Mouse (Mus musculus): Measurements from ENCODE around the gene Gas7.

Gene Gas7

DNA sequence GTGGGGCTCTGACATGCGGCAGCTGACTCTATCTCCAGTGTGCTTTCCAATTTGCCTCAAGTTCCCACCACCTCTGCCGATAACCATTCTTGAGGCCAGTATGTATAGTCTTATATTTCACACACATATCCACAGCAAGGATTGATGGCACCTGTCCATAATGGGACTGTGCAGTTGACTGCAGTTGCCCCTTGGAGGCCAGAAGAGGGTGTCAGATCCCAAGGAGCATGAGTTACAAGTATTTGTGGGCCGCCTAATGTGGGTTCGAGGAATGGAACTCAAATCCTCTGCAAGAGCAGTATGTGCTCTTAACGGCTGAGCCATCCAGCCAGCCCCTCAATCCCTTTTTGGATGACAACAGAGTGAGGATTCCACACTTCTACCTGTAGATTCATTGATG, 119.1 kb downstream of the Gas7 start:
- DNase-seq (ENCODE audit: low read depth), result no peak

DNA sequence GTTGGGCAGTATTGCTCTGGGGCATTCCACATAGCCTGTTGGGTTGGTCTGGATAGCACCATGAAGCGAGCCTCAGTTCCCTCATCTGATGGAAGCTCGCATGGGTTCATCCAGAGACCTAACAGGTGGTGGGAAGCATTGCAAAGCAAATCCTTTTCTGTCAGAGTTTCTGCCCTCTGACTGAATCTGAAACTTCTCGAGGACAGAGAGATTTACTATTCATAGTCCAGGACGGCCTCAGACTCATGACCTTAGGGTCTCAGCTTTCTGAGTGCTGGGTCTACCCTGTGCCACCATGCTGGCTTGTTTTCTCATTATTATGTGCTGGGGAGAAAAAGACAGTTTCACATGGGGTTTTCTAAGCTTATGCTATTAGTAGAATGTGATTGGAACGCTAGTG, 122.2 kb downstream of the Gas7 start:
- DNase-seq (ENCODE audit: low read depth), result no peak

DNA sequence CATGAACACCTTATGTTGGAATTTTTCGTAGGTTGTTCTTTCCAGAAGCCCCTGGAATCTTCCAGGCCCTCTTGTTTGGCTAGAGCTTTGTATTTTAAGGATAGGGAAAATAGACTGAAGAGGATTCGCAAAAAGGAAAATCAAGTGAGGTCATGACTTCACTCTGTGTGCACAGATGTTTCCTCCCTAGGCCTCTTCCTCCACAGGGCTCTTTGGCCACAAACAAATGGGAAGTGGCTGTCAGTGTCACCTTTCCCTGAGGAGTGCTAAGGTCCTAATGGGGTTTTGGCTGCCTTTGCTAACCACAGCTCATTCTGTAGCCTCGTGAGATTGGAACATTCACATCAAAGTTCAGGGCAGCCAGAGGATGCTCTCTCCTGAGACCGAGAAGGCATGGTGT, 122.8 kb downstream of the Gas7 start:
- DNase-seq (ENCODE audit: low read depth), result no peak

- DNase-seq (ENCODE audit: low read depth), result no peak
These were observed 123.9 kb downstream of the Gas7 start for GRCm38 (mm10) chr11:67579136-67579535.

- DNase-seq (ENCODE audit: low read depth), result no peak
These were observed 126.3 kb downstream of the Gas7 start for GRCm38 (mm10) chr11:67581549-67581948.

DNA sequence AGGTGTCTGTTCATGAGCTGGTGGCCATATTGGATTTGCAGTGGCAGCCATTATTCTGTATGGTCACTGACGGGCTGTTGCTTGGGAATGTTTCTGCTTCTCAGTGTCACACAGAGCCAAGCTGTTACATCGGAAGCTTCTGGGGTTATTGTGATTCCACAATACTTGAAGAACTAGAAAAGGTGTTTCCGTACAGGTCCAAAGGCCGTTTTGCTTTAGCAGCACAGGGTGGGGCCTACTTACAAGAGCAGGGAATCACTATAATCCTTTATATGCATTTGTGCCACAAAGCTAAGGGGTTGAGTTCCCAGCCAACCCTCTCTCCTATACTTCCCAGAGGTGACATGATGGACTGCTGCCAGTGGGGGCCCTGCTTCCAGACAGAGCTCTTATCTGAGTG, 127.3 kb downstream of the Gas7 start:
- DNase-seq (ENCODE audit: low read depth), result no peak

DNA sequence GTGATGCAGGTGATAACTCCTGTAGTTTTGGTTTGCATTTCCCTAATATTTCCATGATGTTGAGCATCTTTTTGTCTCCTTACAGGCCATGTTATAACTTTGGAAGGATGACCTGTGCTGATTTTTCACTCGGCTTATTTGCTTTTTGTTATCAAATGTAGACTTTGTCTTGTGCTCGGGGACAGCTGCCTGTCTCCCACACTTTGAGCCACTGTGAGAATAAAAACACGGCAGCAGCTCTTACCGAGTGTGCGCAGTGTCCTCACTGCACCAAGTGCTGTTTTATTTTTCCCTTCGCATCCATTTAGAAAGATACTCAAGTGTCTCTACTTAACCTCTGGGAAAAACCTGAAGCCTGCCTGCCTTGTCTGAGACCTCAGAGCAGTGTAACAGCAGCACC, 129.8 kb downstream of the Gas7 start:
- no peak for DNase-seq (ENCODE audit: low read depth)

GRCm38 (mm10) chr11:67585629-67586028, 130.4 kb downstream of the Gas7 start:
- no peak for DNase-seq (ENCODE audit: low read depth)

DNA sequence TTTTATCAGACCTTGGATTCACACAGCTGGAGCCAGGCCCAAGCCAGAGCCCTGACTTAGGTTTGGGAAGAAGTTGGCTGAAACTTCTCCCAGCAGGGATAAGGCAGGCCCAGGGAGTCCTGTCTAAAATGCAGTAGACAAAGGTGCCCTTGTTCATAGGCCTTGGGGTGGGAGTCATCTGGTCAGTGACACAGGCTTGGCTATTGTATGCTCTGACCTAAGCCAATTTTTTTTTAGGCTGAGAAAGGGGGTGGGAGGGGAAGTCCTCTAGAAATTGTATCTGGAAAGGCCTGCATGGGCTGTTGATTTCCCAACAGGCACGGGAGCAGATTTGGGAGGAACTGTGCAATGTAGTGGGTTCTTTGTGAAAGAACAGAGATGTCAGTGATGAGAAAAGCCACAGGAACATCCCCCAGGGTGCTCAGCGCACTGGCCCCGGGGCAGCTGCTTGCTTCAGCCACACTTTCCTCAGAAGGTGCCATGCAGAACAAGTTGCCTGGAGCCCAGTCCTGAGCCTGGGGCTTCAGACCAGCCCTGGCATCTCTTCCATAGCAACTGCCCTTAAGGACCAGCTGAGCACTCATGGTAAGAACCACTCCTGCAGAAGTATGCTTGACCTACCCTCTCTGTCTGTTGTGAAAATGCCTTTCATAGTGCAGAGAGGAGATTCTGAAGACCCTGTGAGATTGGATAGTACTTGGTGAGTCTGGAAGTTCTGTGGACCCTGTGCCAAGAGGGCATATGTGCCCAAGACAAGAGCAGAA, 131.2 kb downstream of the Gas7 start:
- no peak for DNase-seq (ENCODE audit: low read depth)

- no peak for DNase-seq (ENCODE audit: low read depth)
These were observed 133.1 kb downstream of the Gas7 start for GRCm38 (mm10) chr11:67588196-67588827.

GRCm38 (mm10) chr11:67588828-67589314, 133.6 kb downstream of the Gas7 start:
- no peak for DNase-seq (ENCODE audit: low read depth)

DNA sequence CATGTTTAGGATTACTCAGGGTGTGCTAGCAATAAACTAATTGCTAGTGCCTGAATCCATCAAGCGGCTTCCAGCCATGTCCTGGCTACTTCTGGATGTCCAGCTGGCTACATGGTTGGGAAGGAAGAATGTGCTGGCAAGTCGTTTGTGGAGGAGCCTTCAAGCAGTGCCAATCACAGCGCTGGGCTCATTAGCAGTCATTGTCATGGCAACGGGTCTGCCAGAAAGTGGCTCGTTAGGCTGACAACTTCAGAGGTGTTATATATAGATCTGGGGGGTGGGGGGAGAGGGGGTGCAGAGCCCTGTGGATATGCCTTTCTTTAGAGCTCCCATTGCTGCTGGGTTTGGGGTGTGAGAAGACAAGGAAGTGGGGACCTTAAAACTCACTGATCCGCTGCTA, 141.0 kb downstream of the Gas7 start:
- no peak for DNase-seq (ENCODE audit: low read depth)

GRCm38 (mm10) chr11:67596856-67597255, 141.6 kb downstream of the Gas7 start:
- DNase-seq (ENCODE audit: low read depth), result no peak

GRCm38 (mm10) chr11:67597388-67597787, 142.2 kb downstream of the Gas7 start:
- DNase-seq (ENCODE audit: low read depth), result no peak

GRCm38 (mm10) chr11:67599141-67599540, 143.9 kb downstream of the Gas7 start:
- DNase-seq (ENCODE audit: low read depth), result no peak

DNA sequence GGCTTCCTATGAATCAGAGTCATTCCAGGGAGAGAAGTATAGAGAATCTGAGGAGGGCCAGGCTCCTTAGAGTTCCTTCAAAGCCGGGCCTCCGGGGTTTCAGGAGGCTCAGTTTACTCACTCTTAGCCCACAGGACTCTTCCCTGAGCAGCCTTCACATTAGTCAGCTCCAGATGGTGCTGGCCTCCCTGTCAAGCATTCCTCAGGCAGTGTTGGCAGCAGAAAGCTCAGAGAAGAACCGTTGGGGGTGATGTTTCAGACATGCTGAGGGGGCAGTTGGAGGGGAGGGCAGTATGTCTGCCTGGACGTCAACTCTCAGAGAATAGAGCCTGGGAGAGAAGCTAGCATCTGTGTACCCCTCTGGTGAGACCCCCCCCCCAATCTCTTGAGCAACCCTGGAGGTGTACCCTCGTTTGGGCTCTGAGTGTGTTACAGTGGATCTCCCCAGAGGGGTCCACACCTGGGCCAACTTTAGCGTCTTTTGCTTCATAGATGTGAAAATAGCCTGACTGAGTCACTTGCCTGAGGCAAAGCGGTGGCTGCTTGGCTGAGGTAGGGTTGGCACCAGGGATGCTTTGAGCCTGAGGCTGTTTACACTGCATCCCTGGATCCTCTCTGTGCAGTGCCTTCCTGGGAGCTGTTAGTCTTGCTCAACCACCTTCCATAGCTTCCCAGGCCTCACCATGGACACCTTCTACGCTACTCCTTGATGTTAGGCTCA, 145.6 kb downstream of the Gas7 start:
- no peak for DNase-seq (ENCODE audit: low read depth)

DNA sequence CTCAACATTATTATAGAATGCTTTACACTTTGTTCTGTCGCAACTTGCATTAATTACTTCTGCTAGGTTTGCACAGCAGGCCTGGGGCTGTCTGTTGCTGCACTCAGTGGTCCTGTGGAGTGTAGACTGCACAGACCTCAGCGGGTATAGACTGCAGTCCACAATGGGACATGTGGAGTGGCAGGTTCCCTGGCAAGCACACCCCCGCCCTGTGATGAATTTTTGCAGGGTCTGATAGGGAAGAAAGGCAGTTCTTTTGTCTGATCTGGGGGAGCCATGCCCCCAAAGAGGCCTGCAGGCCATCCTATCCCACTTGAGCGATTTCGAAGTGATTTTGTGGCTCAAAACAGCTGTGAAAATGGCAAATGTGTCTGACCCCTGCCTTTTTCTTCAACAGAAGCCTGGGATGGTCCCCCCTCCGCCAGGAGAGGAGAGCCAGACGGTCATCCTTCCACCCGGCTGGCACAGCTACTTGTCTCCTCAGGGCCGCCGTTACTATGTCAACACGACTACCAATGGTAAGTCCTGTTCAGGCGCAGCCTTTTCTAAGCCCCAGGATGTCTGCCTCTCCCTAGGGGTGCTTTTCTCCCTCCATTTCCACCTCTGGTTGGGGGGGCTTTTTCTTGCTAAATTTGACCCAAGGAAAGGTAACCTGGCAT, 147.6 kb downstream of the Gas7 start:
- no peak for DNase-seq (ENCODE audit: low read depth)

- no peak for DNase-seq (ENCODE audit: low read depth)
These were observed 149.2 kb downstream of the Gas7 start for GRCm38 (mm10) chr11:67604481-67604880.

DNA sequence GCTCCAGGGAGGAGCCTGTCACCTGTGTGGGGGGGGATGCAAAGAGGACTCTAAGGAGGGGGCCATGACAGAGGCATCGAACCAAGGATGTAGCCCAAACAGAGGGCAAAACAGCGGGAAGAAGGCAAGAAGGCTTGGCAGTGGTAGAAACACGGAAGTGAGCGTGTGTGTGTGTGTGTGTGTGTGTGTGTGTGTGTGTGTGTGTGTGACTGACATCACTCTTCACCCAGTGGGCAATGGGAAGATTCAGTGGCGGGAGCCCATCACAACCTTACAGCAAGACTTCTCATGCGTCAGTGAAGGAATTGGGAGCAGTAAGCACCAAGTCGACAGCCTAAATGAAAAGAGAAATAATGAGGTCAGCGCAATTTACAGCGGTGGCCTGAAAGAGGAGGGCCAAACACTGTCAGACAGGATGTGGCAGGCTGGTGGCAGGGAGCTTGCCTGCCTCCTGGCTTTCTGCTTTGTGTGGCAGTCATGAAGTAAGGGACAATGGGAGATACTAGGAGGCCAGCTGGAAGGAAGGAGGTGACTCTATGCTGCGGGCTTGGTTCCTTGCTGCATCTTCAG, 153.0 kb downstream of the Gas7 start:
- DNase-seq (ENCODE audit: low read depth), result no peak

DNA sequence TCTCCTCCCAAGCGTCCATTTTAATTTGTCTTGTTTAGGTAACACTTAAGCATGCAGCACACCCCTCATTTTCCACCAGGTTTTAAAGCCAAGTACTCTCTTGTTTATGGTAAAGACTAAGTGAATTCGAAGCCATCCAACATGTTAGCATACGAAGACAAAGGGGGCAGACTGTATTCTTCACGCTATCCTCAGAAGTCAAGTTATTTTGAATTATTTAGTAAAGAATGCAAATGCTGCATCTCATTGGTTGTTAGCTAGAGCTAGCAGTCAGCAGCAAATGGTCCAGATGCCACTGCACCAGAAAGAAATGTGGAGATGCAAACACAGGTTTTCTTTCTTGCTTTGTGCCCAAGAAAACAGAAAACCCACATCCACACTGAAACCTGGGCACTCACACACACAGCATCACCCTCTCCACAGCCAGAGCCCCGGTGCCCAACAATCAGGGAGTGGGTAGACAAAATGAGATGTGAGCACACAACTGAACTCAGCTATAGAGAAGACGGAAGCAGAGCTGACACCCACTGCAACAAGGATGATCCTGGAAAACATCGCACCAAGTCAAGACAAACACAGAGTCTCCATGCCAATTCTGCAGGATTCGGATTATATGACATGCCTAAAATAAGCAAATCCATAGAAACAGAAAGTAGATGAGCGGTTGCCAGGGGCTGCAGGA, 157.1 kb downstream of the Gas7 start:
- no peak for DNase-seq (ENCODE audit: low read depth)

DNA sequence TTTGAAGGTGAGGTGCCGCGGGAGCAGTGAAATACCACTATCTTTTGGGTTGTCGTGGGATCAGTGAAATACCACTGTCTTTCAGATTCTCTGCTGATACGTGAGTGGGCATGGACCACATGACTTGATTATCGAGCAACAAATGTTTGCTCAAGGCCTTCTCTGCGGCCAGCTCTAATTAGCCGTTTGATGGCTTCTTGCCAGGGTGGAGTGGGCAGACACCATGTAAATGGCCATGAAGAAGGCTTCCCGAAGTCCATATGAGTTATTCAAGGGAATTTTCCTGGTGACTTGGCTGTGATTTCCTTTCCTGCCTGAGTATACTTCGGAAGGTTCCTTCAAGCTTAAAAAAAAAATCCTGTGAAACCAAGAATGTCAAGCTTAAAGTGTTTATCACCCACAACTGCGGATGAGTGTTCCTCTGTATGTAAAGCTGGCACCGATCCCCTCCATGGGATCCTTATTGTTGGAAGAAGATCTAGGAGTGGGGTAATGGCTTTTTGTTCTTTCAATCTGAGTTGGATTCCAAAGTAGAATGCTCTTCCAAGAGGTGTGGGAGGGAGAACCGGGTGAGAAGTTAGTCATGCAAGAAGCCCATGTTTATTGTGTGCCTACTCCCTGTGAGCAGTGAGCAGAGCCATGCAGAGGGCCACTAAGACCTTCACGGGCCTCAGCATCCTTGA, 161.5 kb downstream of the Gas7 start:
- DNase-seq (ENCODE audit: low read depth), result no peak
